Mouse (Mus musculus) kidney, adult 2 months (tissue): Measurements from ENCODE around the gene Grid2ip. TPM values are rescaled to one million over a fixed set of nuclear protein-coding genes. Genes with fewer than 3 reads are reported as not detected.
"Not testable (repeated sequence)": the region's sequence is repeated elsewhere in the genome, so short reads cannot be mapped to it uniquely, and the experiment has no call there.

ENCODE experiments used
- DNase-seq: peaks from one replicate; pipeline ENCODE4 v3.0.0; 2021
- H3K27ac ChIP-seq: fragments of 200-500 bp; 2 replicates; pipeline ENCODE4 v1.5.1; 2012; ENCODE audit warnings: low read depth, low read length, control low read depth, inconsistent platforms; ENCODE audit not compliant: insufficient read depth
- H3K27me3 ChIP-seq: fragments of 200-500 bp; replicated peaks from 2 replicates; pipeline ENCODE4 v1.6.1; 2012; ENCODE audit warnings: mild to moderate bottlenecking, moderate library complexity, low read length, inconsistent platforms; ENCODE audit not compliant: control insufficient read depth, insufficient read depth
- H3K36me3 ChIP-seq: fragments of 200-500 bp; 2 replicates; pipeline ENCODE4 v1.6.1; 2012; ENCODE audit warnings: mild to moderate bottlenecking, moderate library complexity, low read length, inconsistent platforms; ENCODE audit not compliant: control insufficient read depth, insufficient read depth
- H3K4me1 ChIP-seq: fragments of 200-500 bp; 2 replicates; pipeline ENCODE4 v1.6.1; 2011; ENCODE audit warnings: low read length; ENCODE audit not compliant: control insufficient read depth, insufficient read depth
- H3K4me3 ChIP-seq: fragments of 200-500 bp; 2 replicates; pipeline ENCODE4 v1.5.1; 2011; ENCODE audit warnings: mild to moderate bottlenecking, low read depth, low read length, control low read depth; ENCODE audit not compliant: insufficient read depth
- CTCF ChIP-seq: fragments of 200-500 bp; conservative IDR thresholded peaks from 2 replicates; pipeline ENCODE4 v1.5.1; 2011; ENCODE audit warnings: low read depth, mild to moderate bottlenecking, control low read depth, low read length, moderate library complexity, mixed read lengths; ENCODE audit not compliant: insufficient read depth, insufficient read length
- POLR2A ChIP-seq: fragments of 200-500 bp; IDR thresholded peaks from one replicate; pipeline ENCODE4 v1.6.1; 2011; ENCODE audit warnings: low read depth, low read length, control low read depth
- WGBS: fragments of 180-500 bp; shearing (Covaris S2); methylation state at CpG from one replicate; pipeline ENCODE4 v1.1.7; 2018; 5-methylcytosine and 5-hydroxymethylcytosine counted together
- polyA plus RNA-seq: library from polyadenylated mRNA; depleted of rRNA; stranded (reverse); fragments of >200 nt; gene quantifications from 2 replicates; pipeline ENCODE4 v1.2.3, GENCODE M21; 2012

Gene Grid2ip
- polyA plus RNA-seq, 1 experiment = 0.13 TPM

GRCm38 (mm10) chr5:143375242-143375641, 18.1 kb downstream of the Grid2ip start:
- DNase-seq = peak; percentile 64

GRCm38 (mm10) chr5:143376156-143376555, 19.0 kb downstream of the Grid2ip start:
- H3K27ac ChIP-seq = no peak overlapping the region
- WGBS = 84% methylated on average over 4 of the region's 4 CpGs
- H3K4me1 ChIP-seq = no peaks in the 10 kb centered on the region
- H3K4me3 ChIP-seq = no peak overlapping the region
- no peaks in the 10 kb centered on the region for H3K36me3 ChIP-seq
- no peak for DNase-seq
- H3K27me3 ChIP-seq = no peaks in the 10 kb centered on the region
- TF ChIP-seq POLR2A (no peak), CTCF (0 out of 2 replicates have a peak, but pooled peaks have one; percentile 12)

More at GRCm38 (mm10) chr5:143375242-143375641, 18.1 kb downstream of the Grid2ip start:
- Histone ChIP-seq H3K36me3 (no peaks in the 10 kb centered on the region), H3K27me3 (no peaks in the 10 kb centered on the region; the same call in 1 of the 2 replicates), H3K4me1 (no peaks in the 10 kb centered on the region), H3K4me3 (no peak overlapping the region), H3K27ac (no peak overlapping the region)
- 8% methylated on average over 21 of the region's 21 CpGs for WGBS
- TF ChIP-seq POLR2A (no peak), CTCF (peak; percentile 75)

- DNase-seq = peak; percentile 18
- Histone ChIP-seq H3K4me3 (no peak overlapping the region), H3K27ac (no peak overlapping the region), H3K27me3 (no peaks in the 10 kb centered on the region), H3K36me3 (no peaks in the 10 kb centered on the region), H3K4me1 (peaks cover 4% of the 10 kb centered on the region; the same call in 1 of the 2 replicates)
- WGBS = 10% methylated on average over 38 of the region's 39 CpGs
- TF ChIP-seq POLR2A (no peak), CTCF (no peak)
Observed at GRCm38 (mm10) chr5:143386797-143387621, 29.9 kb downstream of the Grid2ip start.

GRCm38 (mm10) chr5:143394184-143394583, 37.0 kb downstream of the Grid2ip start:
- H3K36me3 ChIP-seq = no peaks in the 10 kb centered on the region
- 83% methylated on average over 7 of the region's 7 CpGs for WGBS
- TF ChIP-seq CTCF (0 out of 2 replicates have a peak, but pooled peaks have one; percentile 14), POLR2A (no peak)
- H3K27ac ChIP-seq = no peak overlapping the region
- no peak for DNase-seq
- no peak overlapping the region for H3K4me3 ChIP-seq
- no peaks in the 10 kb centered on the region for H3K27me3 ChIP-seq
- H3K4me1 ChIP-seq = no peaks in the 10 kb centered on the region

GRCm38 (mm10) chr5:143394966-143395365, 37.8 kb downstream of the Grid2ip start:
- H3K27me3 ChIP-seq, H3K36me3 ChIP-seq, H3K4me3 ChIP-seq, H3K4me1 ChIP-seq, DNase-seq, H3K27ac ChIP-seq: not testable (repeated sequence)
- 95% methylated on average over 2 of the region's 2 CpGs for WGBS

- H3K27me3 ChIP-seq = no peaks in the 10 kb centered on the region
- 60% methylated on average over 2 of the region's 2 CpGs for WGBS
- peak; percentile 81 for TF ChIP-seq CTCF
- TF ChIP-seq POLR2A = no peak
- H3K4me3 ChIP-seq = no peak overlapping the region
- no peaks in the 10 kb centered on the region for H3K36me3 ChIP-seq
- no peak overlapping the region for H3K27ac ChIP-seq
- peak; percentile 53 for DNase-seq
- no peaks in the 10 kb centered on the region for H3K4me1 ChIP-seq
Observed at GRCm38 (mm10) chr5:143395649-143396048, 38.5 kb downstream of the Grid2ip start.

- WGBS = 79% methylated on average over 12 of the region's 12 CpGs
- Histone ChIP-seq H3K4me1 (no peaks in the 10 kb centered on the region; the same call in 1 of the 2 replicates), H3K27ac (no peak overlapping the region), H3K4me3 (no peak overlapping the region), H3K36me3 (no peaks in the 10 kb centered on the region), H3K27me3 (no peaks in the 10 kb centered on the region)
- no peak for DNase-seq
- TF ChIP-seq CTCF = no peak
- TF ChIP-seq POLR2A = no peak
Observed at GRCm38 (mm10) chr5:143400501-143400900, 43.4 kb downstream of the Grid2ip start.

- no peak for DNase-seq
- TF ChIP-seq CTCF = no peak
- no peak for TF ChIP-seq POLR2A
- no peak overlapping the region for H3K27ac ChIP-seq
- WGBS = 63% methylated on average over 2 of the region's 2 CpGs
- no peak overlapping the region for H3K4me3 ChIP-seq
- H3K4me1 ChIP-seq = peaks cover 5% of the 10 kb centered on the region; the same call in 1 of the 2 replicates
- H3K36me3 ChIP-seq = no peaks in the 10 kb centered on the region
- H3K27me3 ChIP-seq = no peaks in the 10 kb centered on the region
Observed at GRCm38 (mm10) chr5:143401556-143401955, 44.4 kb downstream of the Grid2ip start.
